Mouse (Mus musculus): ENCODE data around the gene Cyp2d11. TPM values are rescaled to one million over a fixed set of nuclear protein-coding genes. Genes with fewer than 3 reads are reported as not detected.

The Cyp2d11 gene
- total and polyA plus RNA-seq, 2 experiments from 2014 or later, result not detected

- Histone ChIP-seq H3K4me1 (ENCODE audit: insufficient read depth) (peaks cover 9% of the 10 kb centered on the region; the same call in 1 of the 2 replicates), H3K27me3 (ENCODE audit: insufficient read depth, low read length) (no peaks in the 10 kb centered on the region), H3K27ac (ENCODE audit: low read depth, low read length) (no peak overlapping the region), H3K9me3 (ENCODE audit: low read length) (no peaks in the 10 kb centered on the region), H3K9ac (peak overlapping the region; percentile 26; the same call in 1 of the 2 replicates), H3K4me3 (ENCODE audit: low read depth, low read length) (peak overlapping the region; percentile 30), H3K4me2 (ENCODE audit: low read depth) (peak overlapping the region; percentile 53), H3K36me3 (ENCODE audit: insufficient read depth) (no peaks in the 10 kb centered on the region)
- WGBS, result 36% methylated on average over 7 of the region's 7 CpGs
- ATAC-seq (no peak), DNase-seq (no peak)
- TF ChIP-seq CTCF (IDR thresholded peaks at IDR 0.05; ENCODE audit: low read depth), result no peak
Measured at GRCm38 (mm10) chr15:82380714-82381062, 13.1 kb downstream of the Cyp2d11 start.

DNA sequence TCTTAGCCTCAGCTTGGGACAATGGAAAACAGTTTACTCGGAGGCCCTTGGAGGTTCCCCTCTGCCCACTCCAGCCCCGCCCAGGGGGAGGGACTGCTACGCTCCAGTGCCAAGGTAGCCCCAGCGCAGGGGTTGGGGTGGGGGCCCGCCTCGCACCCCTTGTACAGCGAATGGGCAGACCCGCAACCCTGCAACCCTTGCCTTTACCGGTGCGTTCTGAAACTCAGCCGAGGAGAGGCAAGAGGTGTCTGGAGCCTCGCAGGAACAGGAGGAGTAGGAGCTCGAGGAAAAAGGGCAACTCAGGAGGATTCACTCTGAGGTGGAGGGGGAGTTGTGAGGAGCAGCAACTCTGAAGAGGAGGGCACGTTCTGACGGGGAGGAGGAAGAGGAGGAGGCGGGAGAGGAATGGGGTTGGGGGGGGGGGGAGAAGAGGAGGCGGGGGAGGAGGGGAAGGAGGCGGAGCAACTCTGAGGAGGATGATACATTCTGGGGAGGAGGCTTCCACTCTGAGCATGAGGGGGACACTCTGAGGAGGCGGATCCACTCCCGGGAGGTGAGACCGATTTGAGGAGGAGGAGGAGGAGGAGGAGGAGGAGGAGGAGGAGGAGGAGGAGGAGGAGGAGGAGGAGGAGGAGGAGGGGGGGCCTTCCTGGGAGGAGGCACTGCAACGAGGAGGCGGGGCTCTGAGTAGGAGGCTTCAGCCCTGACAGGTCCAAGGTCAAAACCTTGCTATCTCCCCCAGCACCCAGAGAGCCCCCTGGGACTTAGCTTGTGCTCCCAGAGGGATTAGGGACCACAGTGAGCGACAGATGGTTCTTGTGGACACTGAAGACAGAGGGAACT lies 13.7 kb downstream of the Cyp2d11 start, which contains the start of gene Cyp2d22:
TSS of gene Cyp2d22 (minus strand) at position 390 of the 843 bp plus-strand sequence.
- no peaks in the 10 kb centered on the region for H3K27me3 ChIP-seq (ENCODE audit: insufficient read depth, low read length)
- ATAC-seq (peak; percentile 59), DNase-seq (peak; percentile 27)
- no peaks in the 10 kb centered on the region for H3K36me3 ChIP-seq (ENCODE audit: insufficient read depth)
- WGBS, result 3% methylated on average over 17 of the region's 24 CpGs
- no peak for TF ChIP-seq CTCF (IDR thresholded peaks at IDR 0.05; ENCODE audit: low read depth)
- H3K9me3 ChIP-seq (ENCODE audit: low read length), result no peaks in the 10 kb centered on the region
- peak within 1 kb of the TSS; percentile 31 for H3K9ac ChIP-seq
- H3K4me3 ChIP-seq (ENCODE audit: low read depth, low read length), result peak within 1 kb of the TSS; percentile 30
- H3K4me2 ChIP-seq (ENCODE audit: low read depth), result peak within 1 kb of the TSS; percentile 53
- H3K27ac ChIP-seq (ENCODE audit: low read depth, low read length), result 0 out of 2 replicates have a peak within 1 kb of the TSS, but pooled peaks have one; percentile 40
- peaks cover 9% of the 10 kb centered on the region; the same call in 1 of the 2 replicates for H3K4me1 ChIP-seq (ENCODE audit: insufficient read depth)

- peak overlapping the region; percentile 31; the same call in 1 of the 2 replicates for H3K9ac ChIP-seq
- no peaks in the 10 kb centered on the region for H3K9me3 ChIP-seq (ENCODE audit: low read length)
- peak overlapping the region; percentile 30 for H3K4me3 ChIP-seq (ENCODE audit: low read depth, low read length)
- peaks cover 9% of the 10 kb centered on the region; the same call in 1 of the 2 replicates for H3K4me1 ChIP-seq (ENCODE audit: insufficient read depth)
- ATAC-seq, result no peak
- 34% methylated on average over 7 of the region's 7 CpGs for WGBS
- no peaks in the 10 kb centered on the region for H3K36me3 ChIP-seq (ENCODE audit: insufficient read depth)
- H3K27me3 ChIP-seq (ENCODE audit: insufficient read depth, low read length), result no peaks in the 10 kb centered on the region
- peak overlapping the region; percentile 53 for H3K4me2 ChIP-seq (ENCODE audit: low read depth)
- TF ChIP-seq CTCF (IDR thresholded peaks at IDR 0.05; ENCODE audit: low read depth), result no peak
- no peak overlapping the region for H3K27ac ChIP-seq (ENCODE audit: low read depth, low read length)
- no peak for DNase-seq
Measured at GRCm38 (mm10) chr15:82379511-82379870, 14.3 kb downstream of the Cyp2d11 start.

GRCm38 (mm10) chr15:82378261-82379180 lies 15.3 kb downstream of the Cyp2d11 start:
- ATAC-seq (no peak), DNase-seq (no peak)
- 45% methylated on average over 15 of the region's 15 CpGs for WGBS
- no peak overlapping the region for H3K4me2 ChIP-seq (ENCODE audit: low read depth)
- H3K4me3 ChIP-seq (ENCODE audit: low read depth, low read length), result no peak overlapping the region
- no peaks in the 10 kb centered on the region for H3K36me3 ChIP-seq (ENCODE audit: insufficient read depth)
- TF ChIP-seq CTCF (IDR thresholded peaks at IDR 0.05; ENCODE audit: low read depth), result no peak
- H3K4me1 ChIP-seq (ENCODE audit: insufficient read depth), result peaks cover 9% of the 10 kb centered on the region; the same call in 1 of the 2 replicates
- no peak overlapping the region for H3K9ac ChIP-seq
- H3K9me3 ChIP-seq (ENCODE audit: low read length), result no peaks in the 10 kb centered on the region
- 0 out of 2 replicates have a peak overlapping the region, but pooled peaks have one; percentile 16 for H3K27ac ChIP-seq (ENCODE audit: low read depth, low read length)
- H3K27me3 ChIP-seq (ENCODE audit: insufficient read depth, low read length), result no peaks in the 10 kb centered on the region

- H3K4me2 ChIP-seq (ENCODE audit: low read depth), result no peak overlapping the region
- WGBS, result 82% methylated on average over 5 of the region's 5 CpGs
- DNase-seq (no peak), ATAC-seq (no peak)
- H3K9ac ChIP-seq, result no peak overlapping the region
- no peaks in the 10 kb centered on the region for H3K9me3 ChIP-seq (ENCODE audit: low read length)
- H3K4me3 ChIP-seq (ENCODE audit: low read depth, low read length), result no peak overlapping the region
- H3K27ac ChIP-seq (ENCODE audit: low read depth, low read length), result 0 out of 2 replicates have a peak overlapping the region, but pooled peaks have one; percentile 5
- H3K4me1 ChIP-seq (ENCODE audit: insufficient read depth), result peaks cover 9% of the 10 kb centered on the region; the same call in 1 of the 2 replicates
- H3K27me3 ChIP-seq (ENCODE audit: insufficient read depth, low read length), result no peaks in the 10 kb centered on the region
- no peak for TF ChIP-seq CTCF (IDR thresholded peaks at IDR 0.05; ENCODE audit: low read depth)
- no peaks in the 10 kb centered on the region for H3K36me3 ChIP-seq (ENCODE audit: insufficient read depth)
Measured at GRCm38 (mm10) chr15:82377701-82378100, 16.1 kb downstream of the Cyp2d11 start.

- Histone ChIP-seq H3K27me3 (ENCODE audit: insufficient read depth, low read length) (no peaks in the 10 kb centered on the region), H3K4me1 (ENCODE audit: insufficient read depth) (peaks cover 9% of the 10 kb centered on the region; the same call in 1 of the 2 replicates), H3K9ac (no peak overlapping the region), H3K9me3 (ENCODE audit: low read length) (no peaks in the 10 kb centered on the region), H3K4me2 (ENCODE audit: low read depth) (no peak overlapping the region), H3K36me3 (ENCODE audit: insufficient read depth) (no peaks in the 10 kb centered on the region), H3K27ac (ENCODE audit: low read depth, low read length) (peak overlapping the region; percentile 74), H3K4me3 (ENCODE audit: low read depth, low read length) (no peak overlapping the region)
- TF ChIP-seq CTCF (IDR thresholded peaks at IDR 0.05; ENCODE audit: low read depth), result no peak
- ATAC-seq, result peak; percentile 64
- 32% methylated on average over 17 of the region's 17 CpGs for WGBS
- DNase-seq, result peak; percentile 70
Measured at GRCm38 (mm10) chr15:82376393-82377138, 17.3 kb downstream of the Cyp2d11 start.

Data from forebrain, postnatal 0 days (tissue).